Mouse (Mus musculus) heart, embryonic 16.5 days (tissue): ENCODE measurements around the gene Slc19a1. TPM values are rescaled to one million over a fixed set of nuclear protein-coding genes. Genes with fewer than 3 reads are reported as not detected.

Experiments
- ATAC-seq: fragments of 200-750 bp; cut with Nextera tagmentation; replicated peaks from 2 replicates; pipeline ENCODE4 v1.8.0; 2017; ENCODE audit warnings: moderate number of reproducible peaks; ENCODE audit not compliant: insufficient read depth, low FRiP score; ENCODE audit errors: extremely low read depth
- H3K27ac ChIP-seq: fragments of 300-500 bp; sonication (generic); 2 replicates; pipeline ENCODE4 v1.5.1; 2014; ENCODE audit warnings: mild to moderate bottlenecking, low read length, control low read depth, moderate library complexity
- H3K27me3 ChIP-seq: fragments of 300-500 bp; sonication (generic); 2 replicates; pipeline ENCODE4 v1.6.1; 2014; ENCODE audit warnings: low read length, mixed read lengths; ENCODE audit not compliant: control insufficient read depth, insufficient read depth
- H3K36me3 ChIP-seq: fragments of 300-500 bp; sonication (generic); 2 replicates; pipeline ENCODE4 v1.6.1; 2014; ENCODE audit not compliant: control insufficient read depth, insufficient read depth
- H3K4me1 ChIP-seq: fragments of 300-500 bp; sonication (generic); 2 replicates; pipeline ENCODE4 v1.6.1; 2014; ENCODE audit warnings: low read length, mixed read lengths; ENCODE audit not compliant: control insufficient read depth, insufficient read depth
- H3K4me2 ChIP-seq: fragments of 300-500 bp; sonication (generic); 2 replicates; pipeline ENCODE4 v1.6.1; 2014; ENCODE audit warnings: low read depth, mild to moderate bottlenecking, control low read depth, low read length
- H3K4me3 ChIP-seq: fragments of 300-500 bp; sonication (generic); 2 replicates; pipeline ENCODE4 v1.5.1; 2014; ENCODE audit warnings: mild to moderate bottlenecking, control low read depth, low read length
- H3K9ac ChIP-seq: fragments of 300-500 bp; sonication (generic); 2 replicates; pipeline ENCODE4 v1.6.1; 2014; ENCODE audit warnings: low read length, control low read depth
- H3K9me3 ChIP-seq: fragments of 300-500 bp; sonication (generic); replicated peaks from 2 replicates; pipeline ENCODE4 v1.6.1; 2016; ENCODE audit warnings: low read length; ENCODE audit not compliant: control insufficient read depth
- WGBS: fragments of 180-500 bp; shearing (Covaris S2); extraction: QIAGEN DNeasy Blood & Tissue Kit; methylation state at CpG from one replicate; pipeline ENCODE4 v1.1.7; 2014; 5-methylcytosine and 5-hydroxymethylcytosine counted together
- polyA plus RNA-seq: library from polyadenylated mRNA; unstranded; fragments of >200 nt; fragmentation: Nextera tagmentation; extraction: Ambion mirVana; gene quantifications from 2 replicates; pipeline ENCODE4 v1.2.1, GENCODE M21; 2015

The Slc19a1 gene
- polyA plus RNA-seq, 1 experiment from 2014 or later, result 15.1 TPM

GRCm38 (mm10) chr10:77078456-77078855, 46.4 kb downstream of the Slc19a1 start:
- H3K27ac ChIP-seq, result no peak overlapping the region
- no peak overlapping the region for H3K9ac ChIP-seq
- no peak overlapping the region for H3K4me3 ChIP-seq
- 0 out of 2 replicates have a peak, but pooled peaks cover 2% of the 10 kb centered on the region for H3K36me3 ChIP-seq
- H3K4me1 ChIP-seq, result peaks cover 2% of the 10 kb centered on the region; the same call in 1 of the 2 replicates
- no peaks in the 10 kb centered on the region for H3K9me3 ChIP-seq
- 90% methylated on average over 4 of the region's 4 CpGs for WGBS
- ATAC-seq, result no peak
- H3K27me3 ChIP-seq, result no peaks in the 10 kb centered on the region
- no peak overlapping the region for H3K4me2 ChIP-seq

- no peak overlapping the region for H3K27ac ChIP-seq
- no peak overlapping the region for H3K9ac ChIP-seq
- no peak for ATAC-seq
- H3K27me3 ChIP-seq, result no peaks in the 10 kb centered on the region
- H3K36me3 ChIP-seq, result 0 out of 2 replicates have a peak, but pooled peaks cover 2% of the 10 kb centered on the region
- no peaks in the 10 kb centered on the region for H3K9me3 ChIP-seq
- WGBS, result 79% methylated on average over 8 of the region's 8 CpGs
- H3K4me2 ChIP-seq, result no peak overlapping the region
- H3K4me1 ChIP-seq, result peaks cover 2% of the 10 kb centered on the region; the same call in 1 of the 2 replicates
- no peak overlapping the region for H3K4me3 ChIP-seq
Observed at GRCm38 (mm10) chr10:77078961-77079360, 46.9 kb downstream of the Slc19a1 start.

- Histone ChIP-seq H3K36me3 (peaks cover 2% of the 10 kb centered on the region; the same call in 1 of the 2 replicates), H3K9me3 (no peaks in the 10 kb centered on the region), H3K4me3 (no peak overlapping the region), H3K4me1 (no peaks in the 10 kb centered on the region), H3K27ac (no peak overlapping the region), H3K4me2 (no peak overlapping the region), H3K27me3 (no peaks in the 10 kb centered on the region), H3K9ac (no peak overlapping the region)
- WGBS, result 19% methylated on average over 3 of the region's 3 CpGs
- ATAC-seq, result no peak
Observed at GRCm38 (mm10) chr10:77082453-77082852, 50.4 kb downstream of the Slc19a1 start.

GRCm38 (mm10) chr10:77082921-77083320, 50.9 kb downstream of the Slc19a1 start:
- H3K4me3 ChIP-seq, result no peak overlapping the region
- WGBS, result 60% methylated on average over 5 of the region's 5 CpGs
- H3K4me2 ChIP-seq, result no peak overlapping the region
- no peaks in the 10 kb centered on the region for H3K9me3 ChIP-seq
- H3K9ac ChIP-seq, result no peak overlapping the region
- no peak for ATAC-seq
- H3K36me3 ChIP-seq, result peaks cover 2% of the 10 kb centered on the region; the same call in 1 of the 2 replicates
- no peak overlapping the region for H3K27ac ChIP-seq
- no peaks in the 10 kb centered on the region for H3K27me3 ChIP-seq
- H3K4me1 ChIP-seq, result no peaks in the 10 kb centered on the region

GRCm38 (mm10) chr10:77084568-77084967, 52.5 kb downstream of the Slc19a1 start:
- 46% methylated on average over 1 of the region's 1 CpGs for WGBS
- no peaks in the 10 kb centered on the region; the same call in 1 of the 2 replicates for H3K36me3 ChIP-seq

GRCm38 (mm10) chr10:77089336-77089735, 57.3 kb downstream of the Slc19a1 start:
- H3K9me3 ChIP-seq, result peaks cover 9% of the 10 kb centered on the region
- peak overlapping the region; percentile 49 for H3K27ac ChIP-seq
- peaks cover 11% of the 10 kb centered on the region for H3K4me1 ChIP-seq
- H3K9ac ChIP-seq, result peak overlapping the region; percentile 42
- H3K27me3 ChIP-seq, result no peaks in the 10 kb centered on the region
- ATAC-seq, result peak; percentile 45; the same call in 1 of the 2 replicates
- 0 out of 2 replicates have a peak overlapping the region, but pooled peaks have one; percentile 24 for H3K4me3 ChIP-seq
- peaks cover 8% of the 10 kb centered on the region; the same call in 1 of the 2 replicates for H3K36me3 ChIP-seq
- 34% methylated on average over 8 of the region's 8 CpGs for WGBS
- peak overlapping the region; percentile 44 for H3K4me2 ChIP-seq

More at GRCm38 (mm10) chr10:77084568-77084967, 52.5 kb downstream of the Slc19a1 start:
- no peak overlapping the region for H3K9ac ChIP-seq
- no peak for ATAC-seq
- no peaks in the 10 kb centered on the region for H3K27me3 ChIP-seq
- no peak overlapping the region for H3K4me2 ChIP-seq
- no peaks in the 10 kb centered on the region for H3K9me3 ChIP-seq
- H3K4me1 ChIP-seq, result no peaks in the 10 kb centered on the region
- no peak overlapping the region for H3K4me3 ChIP-seq
- H3K27ac ChIP-seq, result no peak overlapping the region

GRCm38 (mm10) chr10:77090063-77090462, 58.0 kb downstream of the Slc19a1 start:
- Histone ChIP-seq H3K27me3 (no peaks in the 10 kb centered on the region), H3K4me3 (no peak overlapping the region), H3K9ac (no peak overlapping the region), H3K4me1 (peaks cover 11% of the 10 kb centered on the region), H3K9me3 (peaks cover 9% of the 10 kb centered on the region), H3K36me3 (peaks cover 8% of the 10 kb centered on the region; the same call in 1 of the 2 replicates), H3K4me2 (no peak overlapping the region; the same call in 1 of the 2 replicates), H3K27ac (peak overlapping the region; percentile 49)
- peak; percentile 71 for ATAC-seq
- WGBS, result 36% methylated on average over 5 of the region's 5 CpGs

GRCm38 (mm10) chr10:77091538-77092097, 59.6 kb downstream of the Slc19a1 start:
- Histone ChIP-seq H3K36me3 (peaks cover 13% of the 10 kb centered on the region), H3K9me3 (peaks cover 9% of the 10 kb centered on the region), H3K4me3 (no peak overlapping the region), H3K9ac (no peak overlapping the region), H3K27me3 (no peaks in the 10 kb centered on the region), H3K27ac (no peak overlapping the region), H3K4me2 (no peak overlapping the region), H3K4me1 (peaks cover 12% of the 10 kb centered on the region)
- ATAC-seq, result no peak
- WGBS, result 75% methylated on average over 4 of the region's 4 CpGs

- Histone ChIP-seq H3K27ac (no peak overlapping the region), H3K9ac (no peak overlapping the region), H3K27me3 (no peaks in the 10 kb centered on the region), H3K9me3 (peaks cover 9% of the 10 kb centered on the region), H3K36me3 (peaks cover 13% of the 10 kb centered on the region), H3K4me3 (no peak overlapping the region), H3K4me2 (no peak overlapping the region), H3K4me1 (peaks cover 33% of the 10 kb centered on the region)
- no peak for ATAC-seq
Observed at GRCm38 (mm10) chr10:77093817-77094216, 61.8 kb downstream of the Slc19a1 start.
